Mouse (Mus musculus) spleen, postnatal 14 days (tissue): ENCODE results near the gene Traf6.
A peak's percentile ranks its signal among the peaks of the same experiment; 100 is the strongest.

Source experiments
- DNase-seq, 2 experiments: peaks; one replicate each; pipeline ENCODE4 v3.0.0; 2021 to 2022; ENCODE audit warnings: low spot score in 2 of 2

Gene Traf6

GRCm38 (mm10) chr2:101678236-101679021, at the start of gene Traf6:
Gene Traf6 (plus strand): TSS chr2:101678429.
- peak; percentile 71 to 86 for DNase-seq

GRCm38 (mm10) chr2:101638979-101639839, 39.0 kb upstream of the Traf6 start:
- DNase-seq = no peak

GRCm38 (mm10) chr2:101639840-101640350, 38.3 kb upstream of the Traf6 start:
- DNase-seq = no peak

- DNase-seq = no peak
Observed at GRCm38 (mm10) chr2:101645841-101646240, 32.4 kb upstream of the Traf6 start.

DNA sequence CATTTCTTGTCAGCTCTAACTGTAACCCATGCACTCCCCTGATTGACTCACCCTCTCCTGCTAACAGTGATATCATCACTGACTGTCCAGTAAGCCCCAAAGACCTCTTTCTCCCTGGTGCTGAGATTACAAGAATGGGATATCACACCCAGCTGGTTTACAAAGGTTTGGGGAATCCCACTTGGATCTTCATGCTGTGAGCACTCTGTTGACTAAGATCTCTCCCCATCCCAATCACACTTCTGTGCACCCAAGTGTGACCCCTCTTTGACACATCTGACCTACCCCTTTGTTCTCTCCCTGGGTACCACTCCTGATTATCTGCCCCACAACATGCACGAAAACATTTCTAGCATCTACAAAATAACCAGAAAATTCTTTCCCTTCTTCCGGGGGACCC, 29.9 kb upstream of the Traf6 start:
- no peak for DNase-seq

GRCm38 (mm10) chr2:101649114-101649671, 29.0 kb upstream of the Traf6 start, which contains the start of the genes Rag1 and B230118H07Rik:
Gene Rag1 (minus strand): TSS chr2:101649501.
Gene B230118H07Rik (minus strand): TSS chr2:101649532.
- no peak for DNase-seq

DNA sequence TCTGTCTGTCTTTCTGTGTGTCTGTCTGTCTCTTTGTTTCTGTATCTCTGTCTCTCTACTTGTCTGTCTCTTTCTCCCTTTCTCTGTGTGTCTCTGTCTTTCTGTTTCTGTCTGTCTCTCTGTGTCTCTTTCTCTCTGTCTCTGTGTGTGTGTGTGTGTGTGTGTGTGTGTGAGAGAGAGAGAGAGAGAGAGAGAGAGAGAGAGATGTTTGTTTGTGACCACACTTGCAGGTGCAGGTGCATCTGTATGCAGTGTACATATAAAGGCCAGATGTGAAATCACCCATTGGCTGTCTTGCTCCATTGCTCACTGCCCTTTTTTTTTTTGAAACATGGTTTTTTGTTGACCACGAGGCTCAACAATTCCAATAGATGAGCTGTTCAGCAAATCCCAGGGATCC, 27.8 kb upstream of the Traf6 start:
- no peak for DNase-seq

DNA sequence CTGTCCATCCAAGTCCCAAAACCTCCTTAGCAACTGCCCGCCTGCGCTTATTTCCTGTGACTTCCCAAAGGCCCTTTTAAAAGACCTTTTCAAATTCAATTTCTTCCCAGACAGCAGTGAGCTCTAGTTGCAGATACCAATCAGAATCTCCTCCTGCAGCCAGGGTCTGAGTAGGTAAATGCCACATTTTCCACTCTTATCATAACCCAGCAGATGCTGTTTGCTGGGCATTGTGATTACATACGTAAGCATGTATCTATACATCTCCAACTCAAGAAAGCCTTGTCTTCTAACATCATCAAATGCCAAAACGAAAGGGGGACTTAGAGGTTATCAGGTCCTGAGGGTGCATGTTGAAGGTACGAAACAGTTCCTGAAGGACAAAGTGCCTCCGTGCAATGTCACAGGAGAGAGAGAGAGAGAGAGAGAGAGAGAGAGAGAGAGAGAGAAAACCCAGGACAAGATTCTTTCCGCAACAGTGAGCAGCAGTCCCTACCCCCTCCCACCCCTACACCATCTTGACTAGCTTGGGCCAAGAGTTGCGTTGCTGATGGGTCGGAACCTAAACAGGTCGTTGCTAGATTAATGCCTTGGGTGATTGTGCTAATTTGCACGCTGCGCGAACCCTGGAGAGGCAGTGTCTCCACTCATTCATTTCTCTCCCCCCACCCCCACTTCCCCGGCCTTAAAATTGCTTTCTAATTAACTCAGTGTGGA, 25.9 kb upstream of the Traf6 start:
- DNase-seq = no peak

GRCm38 (mm10) chr2:101652921-101653597, 25.2 kb upstream of the Traf6 start:
- peak; percentile 28 to 64 for DNase-seq

GRCm38 (mm10) chr2:101660536-101660935, 17.7 kb upstream of the Traf6 start:
- DNase-seq = no peak

DNA sequence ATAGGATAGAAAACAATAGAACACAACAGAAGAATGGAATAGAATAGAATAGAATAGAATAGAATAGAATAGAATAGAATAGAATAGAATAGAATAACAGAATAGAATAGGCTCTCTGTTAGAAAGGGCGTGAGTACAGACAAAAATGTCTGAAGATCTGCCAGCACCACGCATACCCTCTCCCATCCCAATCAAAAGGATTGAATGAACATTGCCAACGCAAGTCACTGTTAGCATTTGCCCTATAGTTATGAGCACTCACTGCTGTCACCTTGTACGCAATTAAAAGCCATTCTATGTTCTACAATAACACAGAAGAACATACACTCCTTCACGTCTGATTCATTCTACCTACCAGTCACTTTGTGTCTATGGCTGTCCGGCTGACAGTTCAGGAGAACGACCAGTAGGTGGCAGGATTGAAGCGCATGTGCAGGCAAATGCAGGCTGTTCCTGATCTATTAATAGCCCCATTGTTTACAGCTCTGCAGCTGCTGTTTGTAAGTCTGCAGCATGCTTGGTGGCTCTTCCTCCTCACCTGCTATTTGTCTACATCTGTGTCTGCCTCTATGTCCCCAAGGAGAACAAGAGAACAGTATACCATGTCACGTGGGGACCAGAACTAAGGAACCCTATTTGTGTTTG, 13.0 kb upstream of the Traf6 start:
- DNase-seq = peak; percentile 29 to 60

- DNase-seq = no peak
Observed at GRCm38 (mm10) chr2:101665703-101666092, 12.5 kb upstream of the Traf6 start.

DNA sequence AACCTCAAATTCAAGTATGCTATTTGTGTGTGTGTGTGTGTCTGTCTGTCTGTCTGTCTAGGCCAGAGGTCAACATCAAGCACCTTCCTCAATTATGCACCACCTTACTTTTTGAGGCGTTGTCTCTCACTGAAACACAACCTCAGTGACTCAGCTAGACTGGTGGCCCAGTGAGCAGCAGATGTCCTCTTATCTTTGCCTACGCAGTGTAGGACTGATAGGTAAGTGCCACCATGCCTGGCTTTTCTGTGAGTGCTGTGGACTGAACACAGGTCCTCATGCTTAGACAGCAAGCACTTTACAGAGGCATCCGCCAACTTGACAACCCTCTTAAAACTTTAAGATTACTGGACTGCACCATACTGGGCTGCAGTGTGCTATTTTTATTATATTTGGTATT, 9.5 kb upstream of the Traf6 start:
- no peak for DNase-seq

DNA sequence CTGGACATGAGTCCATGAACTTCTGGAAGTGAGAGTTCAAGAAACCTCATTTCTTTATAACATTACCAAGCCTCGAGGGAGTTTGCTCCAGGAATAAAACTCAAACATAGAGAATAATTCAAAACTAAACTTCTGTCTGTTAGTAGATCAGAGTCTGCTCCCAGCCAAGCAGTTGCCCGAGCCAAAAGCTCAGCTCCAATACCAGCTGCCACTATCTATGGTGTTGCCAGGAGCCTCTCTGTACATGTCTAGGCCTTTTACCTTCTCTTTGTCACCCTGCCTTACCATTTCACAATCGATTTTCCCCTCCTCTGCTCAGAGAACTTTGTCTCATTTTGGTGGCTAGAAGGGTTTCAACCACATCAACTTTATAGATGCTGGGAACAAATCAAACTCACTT, 4.7 kb upstream of the Traf6 start:
- DNase-seq = no peak

- DNase-seq = no peak
Observed at GRCm38 (mm10) chr2:101679164-101679784, 1.0 kb downstream of the Traf6 start.

GRCm38 (mm10) chr2:101684421-101684820, 6.2 kb downstream of the Traf6 start:
- no peak for DNase-seq

GRCm38 (mm10) chr2:101688011-101688410, 9.8 kb downstream of the Traf6 start:
- no peak for DNase-seq

- DNase-seq = no peak
Observed at GRCm38 (mm10) chr2:101690252-101690827, 12.1 kb downstream of the Traf6 start.

DNA sequence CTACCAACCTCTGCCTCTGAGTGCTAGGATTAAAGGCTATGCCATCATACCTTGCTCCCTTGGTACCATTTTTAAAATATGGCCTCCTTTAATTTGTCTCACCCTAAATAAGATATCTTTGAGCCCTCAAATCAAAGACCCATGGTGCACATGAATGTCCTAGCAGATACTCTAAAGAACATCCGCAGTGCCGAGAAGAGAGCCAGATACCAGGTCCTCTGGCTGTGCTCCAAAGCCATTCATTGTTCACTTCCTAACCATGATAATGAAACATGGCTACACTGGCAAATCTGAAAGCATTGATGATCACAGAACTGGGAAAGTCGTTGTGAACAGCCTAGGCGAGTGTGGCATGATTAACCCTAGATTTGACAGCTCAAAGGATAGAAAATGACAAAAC, 14.8 kb downstream of the Traf6 start:
- DNase-seq = no peak
